Mouse (Mus musculus) lung, postnatal 25 days (tissue): Measurements from ENCODE around the gene Ctnnd2.
"Not testable (repeated sequence)": the region's sequence is repeated elsewhere in the genome, so short reads cannot be mapped to it uniquely, and the experiment has no call there.

Experiments
- DNase-seq: peaks from one replicate; pipeline ENCODE4 v3.0.0; 2022; ENCODE audit warnings: low spot score

Ctnnd2 gene

DNA sequence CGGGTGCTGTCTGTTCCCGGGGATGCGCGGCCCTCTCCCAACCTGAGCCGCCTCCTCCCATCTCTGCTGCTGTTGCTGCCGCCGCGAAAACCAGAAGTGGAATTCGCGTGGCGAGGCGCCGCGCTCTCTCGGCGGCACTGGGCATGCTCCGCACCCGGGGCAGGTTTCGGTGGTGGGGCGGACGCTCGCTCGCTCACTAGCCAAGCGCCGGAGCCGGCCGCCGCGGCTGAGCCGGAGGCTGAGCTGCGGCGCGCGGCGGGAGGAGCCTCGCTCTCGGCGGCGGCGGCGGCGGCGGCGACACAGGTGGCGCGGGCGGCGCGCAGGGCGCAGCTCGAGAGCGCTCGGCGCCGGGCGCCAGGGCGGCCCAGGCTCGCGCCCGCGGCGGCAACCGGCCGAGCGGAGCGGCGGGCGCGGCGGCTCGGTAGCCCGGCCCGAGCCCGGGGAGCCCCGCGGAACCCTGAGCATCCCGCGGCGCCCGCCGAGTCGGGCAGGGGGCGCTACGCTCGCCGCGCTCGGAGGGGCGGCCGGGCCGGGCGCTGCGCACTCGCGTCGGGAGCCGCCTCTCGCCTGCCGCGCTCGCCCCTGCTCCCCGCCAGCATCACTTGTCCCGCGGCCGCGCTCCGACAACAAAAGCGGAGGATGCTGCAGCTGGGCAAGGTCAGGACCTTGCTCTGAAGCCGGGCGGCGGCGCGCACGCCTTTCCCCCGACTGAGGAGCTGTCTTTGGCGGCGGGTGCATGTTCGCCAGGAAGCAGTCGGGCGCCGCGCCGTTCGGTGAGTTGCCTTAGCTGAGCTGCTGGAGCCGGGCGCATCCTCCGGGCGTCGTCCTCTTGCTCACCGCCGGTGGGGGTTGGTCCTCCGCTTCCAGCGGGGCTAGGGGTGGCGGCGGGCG is at the start of gene Ctnnd2:
Gene Ctnnd2 (plus strand): TSS at position 203 of the 891 bp plus-strand sequence.
- DNase-seq: peak; percentile 18

DNA sequence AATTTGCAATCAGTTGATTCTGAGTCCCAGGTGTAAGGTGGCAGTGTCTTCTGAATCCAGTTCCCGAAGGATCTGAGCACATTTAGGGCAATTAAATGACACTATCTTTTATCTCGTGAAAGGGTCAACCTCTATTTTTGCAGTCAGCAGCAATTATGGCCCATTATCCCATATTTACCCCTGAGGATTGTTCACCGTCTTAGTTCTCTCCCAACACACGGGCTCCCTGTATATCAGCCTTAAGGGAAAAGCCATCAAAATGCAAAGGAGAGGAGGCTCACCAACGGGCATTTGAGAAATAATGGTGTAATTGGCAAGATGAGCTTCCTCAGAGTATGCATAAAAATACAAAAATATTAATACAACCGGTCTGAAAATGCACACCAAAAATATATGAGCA is 41.7 kb upstream of the Ctnnd2 start:
- no peak for DNase-seq

DNA sequence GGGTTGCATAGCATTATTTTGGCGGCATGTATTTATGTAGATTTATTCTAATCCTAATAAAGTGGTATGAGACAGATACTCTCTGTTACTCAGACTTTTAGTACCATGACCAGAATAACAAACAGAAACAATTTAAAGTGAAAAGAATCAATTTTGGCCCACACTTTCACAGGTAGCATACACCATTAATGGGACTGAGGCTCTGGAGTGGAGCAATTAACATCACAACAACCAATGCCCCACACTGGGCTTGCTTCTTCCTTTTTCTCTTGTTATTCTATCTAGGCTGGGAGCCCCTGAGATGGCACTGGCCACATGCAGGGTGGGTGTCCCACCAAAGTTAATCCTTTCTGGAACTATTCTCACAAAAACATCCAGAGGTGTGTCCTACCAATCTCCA is 32.8 kb upstream of the Ctnnd2 start:
- DNase-seq: not testable (repeated sequence)

DNA sequence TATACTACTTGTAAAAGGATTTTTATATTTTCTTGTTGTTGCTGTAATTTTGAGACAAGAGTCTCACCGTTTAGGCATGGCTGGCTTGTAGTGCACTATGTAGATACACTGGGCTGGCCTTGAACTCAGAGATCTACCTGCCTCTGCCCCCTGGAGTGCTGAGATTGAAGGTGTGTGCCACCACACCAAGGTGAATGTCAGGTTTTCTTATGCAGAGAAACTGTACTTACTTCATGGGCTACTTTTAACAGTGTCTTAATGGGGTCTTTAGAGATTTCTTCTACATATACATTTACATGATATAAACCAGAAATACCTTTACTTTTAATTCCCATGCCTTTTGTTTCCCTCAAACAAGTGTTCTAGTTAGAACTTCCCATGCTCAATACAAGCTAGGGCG is 27.0 kb upstream of the Ctnnd2 start:
- no peak for DNase-seq

DNA sequence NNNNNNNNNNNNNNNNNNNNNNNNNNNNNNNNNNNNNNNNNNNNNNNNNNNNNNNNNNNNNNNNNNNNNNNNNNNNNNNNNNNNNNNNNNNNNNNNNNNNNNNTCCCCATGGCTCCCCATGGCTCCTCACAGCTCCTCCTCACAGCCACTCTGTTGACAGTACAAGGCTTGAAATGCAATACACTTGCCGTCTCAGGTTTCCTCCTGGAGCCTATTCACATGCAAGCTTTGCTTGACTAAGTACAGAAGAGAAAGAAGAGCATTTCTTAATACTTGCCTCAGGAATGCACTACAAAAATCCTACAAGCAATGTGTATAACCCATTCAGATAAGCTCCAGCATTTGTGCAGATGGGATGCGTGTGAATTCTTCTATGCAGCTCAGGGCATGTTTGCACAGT is 20.2 kb upstream of the Ctnnd2 start:
- DNase-seq: no peak

DNA sequence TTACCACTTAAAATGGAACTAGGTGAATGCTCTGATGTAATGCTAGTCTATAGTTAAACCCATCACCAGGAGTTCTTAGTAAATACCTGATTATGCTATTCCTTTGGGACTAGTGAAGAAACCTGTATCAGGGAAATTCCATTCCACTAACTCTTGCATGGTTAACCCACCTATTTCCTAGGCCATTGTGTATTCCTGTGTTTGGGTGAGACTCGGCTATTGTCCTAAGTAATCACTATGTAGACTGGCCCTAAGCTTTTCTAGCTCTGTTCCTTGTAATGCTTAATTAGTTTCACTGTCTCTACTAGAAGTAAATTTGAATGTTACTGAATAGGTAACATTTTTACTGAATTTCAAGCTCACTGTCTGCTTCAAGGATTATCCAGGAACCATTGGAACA is 14.4 kb upstream of the Ctnnd2 start:
- no peak for DNase-seq

DNA sequence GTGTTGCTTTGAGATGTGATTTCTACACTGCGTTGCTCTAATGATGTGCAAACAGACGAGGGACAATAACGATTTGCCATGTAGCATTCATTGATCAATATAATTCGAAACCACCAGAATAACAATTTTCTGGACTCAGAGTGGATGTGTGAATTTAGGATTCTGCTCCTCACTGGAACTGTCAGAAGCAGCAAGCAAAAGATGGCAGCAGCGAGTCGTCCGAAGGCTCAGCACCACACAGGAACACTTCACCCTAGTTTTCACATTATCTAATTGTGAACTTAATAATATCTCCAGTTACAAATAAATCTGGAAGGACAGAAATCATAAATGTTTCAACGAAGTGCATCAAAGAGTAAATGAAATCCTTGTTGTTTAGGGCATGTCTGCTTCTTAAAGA is 2.4 kb upstream of the Ctnnd2 start:
- no peak for DNase-seq

DNA sequence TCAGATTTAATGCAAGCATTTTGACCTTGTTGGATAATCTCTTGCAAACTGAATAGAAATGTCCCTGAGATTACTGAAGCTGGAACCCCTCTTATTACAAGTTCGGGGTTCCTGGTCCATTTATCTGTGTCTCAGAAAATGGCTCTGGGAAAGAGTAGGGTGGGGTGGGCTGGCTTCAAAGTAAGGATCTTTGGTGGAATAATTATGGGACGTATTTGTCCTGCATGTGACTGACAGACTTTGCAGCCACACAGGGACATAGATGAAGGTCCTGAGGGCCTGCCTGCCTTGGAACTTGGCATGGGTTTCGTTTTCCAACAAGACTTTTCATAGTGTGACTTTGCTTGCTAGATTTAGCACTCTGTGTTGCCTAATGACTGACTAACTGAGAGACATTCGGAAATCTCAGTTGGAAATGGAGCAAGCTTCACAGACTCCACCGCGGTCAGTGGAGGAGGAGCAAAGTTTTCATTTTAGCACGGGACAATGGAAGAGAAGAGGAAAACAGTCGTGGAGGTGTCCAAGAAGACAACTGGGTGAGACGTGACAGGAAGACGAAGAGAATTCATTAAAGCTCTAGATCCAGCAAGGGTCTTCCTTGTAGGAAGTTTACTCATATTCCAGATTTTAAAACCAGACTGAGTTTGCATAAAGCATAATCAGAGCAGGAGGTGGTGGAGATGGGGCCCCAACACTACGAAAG is 749 bp upstream of the Ctnnd2 start:
- no peak for DNase-seq

DNA sequence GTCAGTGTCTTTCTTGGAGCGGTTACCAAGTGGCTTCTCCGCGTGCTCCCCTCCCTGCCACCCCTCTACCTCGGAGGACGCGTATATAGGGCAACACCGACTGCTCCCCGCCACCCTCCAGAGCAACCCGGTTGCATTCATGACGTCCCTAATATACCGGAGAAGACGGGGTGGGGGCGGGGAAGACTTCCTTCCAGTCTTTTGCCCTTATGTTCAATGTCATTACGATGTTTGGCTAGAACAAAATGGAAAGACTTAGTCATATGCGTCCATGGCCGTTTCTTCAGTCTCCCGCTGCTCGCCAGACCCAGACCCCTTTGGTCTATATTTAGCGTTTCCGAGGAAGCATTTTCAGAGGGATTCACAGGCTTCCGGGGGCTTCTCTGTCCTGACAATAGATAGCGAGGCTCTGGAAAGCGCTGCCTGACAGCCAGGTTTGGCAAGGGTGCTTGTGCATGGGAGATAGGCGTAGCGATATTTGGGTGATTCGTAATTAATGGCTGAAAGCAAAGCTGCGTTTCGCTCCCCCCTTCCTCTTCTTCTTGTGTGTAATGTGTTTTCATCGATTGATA is 1.1 kb downstream of the Ctnnd2 start:
- no peak for DNase-seq

DNA sequence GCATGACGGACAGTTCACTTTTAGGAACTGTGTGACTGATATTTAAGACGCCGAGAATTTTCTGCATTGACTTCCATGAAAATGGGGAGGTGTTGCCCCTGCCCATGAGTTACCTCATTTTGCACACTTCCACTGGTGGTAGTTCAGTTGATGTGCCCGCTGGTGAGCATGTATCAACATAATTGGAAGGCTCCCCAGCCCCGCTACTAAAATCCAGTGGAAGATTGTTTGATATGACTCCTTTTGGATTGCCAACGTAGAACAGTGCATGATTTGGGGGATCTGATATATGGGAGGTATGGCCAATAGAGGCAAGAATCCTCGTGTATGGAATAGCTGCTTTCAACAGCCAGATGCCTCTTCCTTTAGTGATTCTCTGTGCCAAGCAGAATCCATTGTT is 1.9 kb downstream of the Ctnnd2 start:
- DNase-seq: no peak

DNA sequence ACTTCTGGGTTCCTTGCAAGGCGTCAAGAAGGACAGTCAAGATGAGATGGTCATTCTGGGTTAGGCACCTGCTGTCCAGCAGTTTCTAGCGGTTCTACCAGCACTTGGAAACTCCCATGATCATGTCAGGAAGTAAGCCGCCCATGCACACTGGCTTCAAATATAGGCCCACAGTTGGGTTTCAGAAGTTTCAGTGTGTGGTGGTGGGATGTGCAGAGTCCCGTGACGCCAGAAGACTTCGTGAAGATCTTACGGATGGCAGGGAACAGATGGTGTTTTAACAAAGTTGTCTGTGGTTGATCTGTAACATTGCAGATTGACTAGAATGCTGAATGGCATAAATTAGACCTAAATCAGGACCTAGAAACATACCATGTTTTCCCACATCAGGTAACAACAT is 11.6 kb downstream of the Ctnnd2 start:
- DNase-seq: no peak

DNA sequence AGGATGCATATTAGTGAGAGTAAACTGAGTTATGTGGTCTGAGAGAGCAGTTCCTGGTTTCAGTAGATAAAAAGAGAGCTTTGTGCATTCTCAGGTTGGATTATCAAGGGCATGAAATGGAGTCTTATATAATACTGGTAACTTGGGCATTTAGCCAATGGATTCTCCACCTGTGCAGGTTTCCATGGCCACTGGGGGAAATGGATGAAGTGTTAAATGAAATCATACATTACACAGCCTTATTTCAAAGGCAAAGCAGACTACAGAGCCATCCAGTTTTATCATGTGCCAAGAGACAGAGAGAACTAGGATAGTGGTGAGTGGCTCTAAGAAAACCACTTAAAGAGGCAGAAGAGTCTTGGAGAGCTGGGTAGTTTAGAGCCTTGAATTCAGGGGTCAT is 18.5 kb downstream of the Ctnnd2 start:
- no peak for DNase-seq

DNA sequence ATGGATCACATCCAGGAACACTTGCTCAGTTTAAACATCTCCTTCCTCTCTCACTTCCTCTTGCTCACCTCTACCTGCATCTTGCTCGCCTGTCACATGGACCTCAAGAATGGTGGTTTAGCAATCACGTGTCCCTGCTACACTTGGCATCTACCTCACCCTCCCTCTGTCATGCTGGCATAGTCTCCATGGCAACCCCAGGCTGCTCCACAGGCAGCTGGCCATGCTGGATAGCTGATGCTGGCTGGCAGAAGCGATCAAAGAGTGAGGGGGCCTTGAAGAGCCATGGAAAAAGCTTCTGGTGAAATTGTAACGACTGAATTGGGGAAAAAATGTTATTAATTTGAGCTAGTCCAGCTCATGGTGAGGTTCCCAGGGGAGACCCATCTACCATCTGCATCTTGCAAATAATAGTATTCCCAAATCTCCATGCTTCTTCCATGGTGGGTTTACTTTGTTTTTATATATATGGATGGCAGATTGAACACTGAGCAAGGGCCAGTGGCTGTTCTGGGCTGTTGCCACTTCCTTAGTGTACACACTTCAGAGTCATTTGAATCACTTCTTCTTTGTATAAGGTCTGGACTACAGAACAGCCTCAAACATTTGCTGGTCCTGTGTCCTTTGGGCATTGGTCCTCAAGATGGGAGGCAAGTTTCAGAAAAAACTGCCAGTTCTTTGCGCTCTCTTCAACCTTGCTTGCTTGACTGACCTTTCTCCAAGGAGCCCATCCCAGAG is 19.7 kb downstream of the Ctnnd2 start:
- no peak for DNase-seq

DNA sequence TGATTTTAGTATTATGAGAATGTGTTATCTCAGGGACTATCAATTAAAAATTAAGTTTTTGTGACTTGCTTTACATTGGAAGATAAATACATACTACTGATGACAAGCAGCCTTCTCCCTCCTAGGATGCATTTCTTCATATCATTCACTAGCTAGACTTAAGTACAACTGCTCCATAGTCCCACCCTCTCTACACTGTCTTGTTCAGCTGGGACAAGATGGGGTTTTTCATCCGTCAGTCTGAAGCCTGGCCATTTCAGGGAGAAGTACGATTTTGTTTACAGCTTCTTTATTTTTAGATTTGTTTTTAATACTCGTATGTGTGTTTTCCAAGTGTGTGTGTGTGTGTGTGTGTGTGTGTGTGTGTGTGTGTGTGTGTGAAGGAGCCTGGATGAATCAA is 26.0 kb downstream of the Ctnnd2 start:
- DNase-seq: no peak

DNA sequence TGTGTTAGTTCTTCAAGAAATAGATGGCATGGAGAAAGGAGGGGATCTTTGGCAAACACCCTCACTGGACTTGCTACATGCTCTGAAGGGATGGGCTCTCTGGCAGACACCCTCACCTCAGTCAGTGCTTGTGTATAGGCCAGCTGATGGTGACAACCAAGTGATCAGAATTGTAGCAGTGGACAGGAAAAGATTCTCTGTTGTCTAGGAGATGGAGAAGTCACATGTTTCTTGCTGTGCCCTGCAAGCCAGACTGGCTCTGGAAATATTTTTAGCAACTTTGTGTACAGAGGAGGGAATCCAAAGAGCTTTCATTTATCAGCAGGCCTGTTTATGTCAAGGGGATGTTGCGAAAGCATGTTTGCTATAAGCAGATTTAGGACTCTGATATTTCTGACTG is 27.4 kb downstream of the Ctnnd2 start:
- no peak for DNase-seq

DNA sequence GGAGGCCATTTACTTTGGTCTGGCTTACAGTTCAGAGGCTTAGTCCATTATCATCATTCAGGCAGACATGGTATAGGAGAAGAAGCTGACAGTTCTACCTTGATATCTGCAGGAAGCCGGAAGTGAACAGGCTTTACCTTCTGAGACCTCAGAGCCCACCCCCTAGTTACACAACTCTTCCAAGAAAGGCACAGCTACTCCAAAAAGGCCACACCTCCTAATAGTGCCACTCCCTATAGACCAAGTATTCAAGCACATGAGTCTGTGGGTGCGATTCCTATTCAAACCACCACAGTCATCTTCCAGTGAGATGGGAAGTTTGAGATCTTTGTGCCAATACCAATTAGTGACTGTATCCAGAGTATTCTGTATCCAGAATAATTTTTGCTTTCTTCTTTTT is 28.8 kb downstream of the Ctnnd2 start:
- DNase-seq: no peak

DNA sequence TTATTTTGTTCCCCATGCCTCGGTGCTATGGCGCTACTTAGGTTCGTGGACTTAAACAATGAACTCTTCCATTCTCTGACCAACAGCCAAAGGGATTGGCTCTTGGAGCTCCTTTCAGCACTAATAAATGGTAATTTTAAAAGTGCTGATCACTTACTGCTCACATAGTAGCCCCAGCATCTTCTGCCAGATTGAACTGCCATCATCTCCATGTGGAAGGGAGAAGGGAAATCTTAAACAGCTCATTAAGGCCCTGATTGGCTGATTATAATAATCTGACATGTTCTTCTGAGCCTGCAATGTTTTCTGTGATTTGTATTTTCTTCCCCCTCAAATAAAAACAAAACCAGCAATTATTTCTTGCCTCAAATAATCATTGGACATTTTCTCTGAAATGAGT is 29.2 kb downstream of the Ctnnd2 start:
- no peak for DNase-seq

DNA sequence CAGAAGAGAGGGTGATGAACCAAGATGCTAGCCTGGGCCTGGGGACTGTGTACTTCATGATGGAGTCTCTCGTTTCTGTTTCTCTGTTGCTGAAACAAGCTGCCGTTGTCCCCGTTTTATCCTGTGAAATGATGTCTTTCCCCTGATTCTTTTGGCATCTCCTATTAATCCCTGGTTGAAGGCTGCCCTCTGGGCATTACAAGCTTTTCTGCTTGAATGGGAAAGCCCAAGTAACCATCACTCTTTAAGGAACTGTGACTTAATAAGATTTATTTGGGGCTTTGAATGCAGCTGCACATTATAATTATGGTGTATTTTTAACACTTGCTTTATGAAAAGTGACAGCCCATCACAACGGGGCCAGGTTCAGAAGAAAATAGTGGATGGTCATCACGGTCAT is 40.4 kb downstream of the Ctnnd2 start:
- DNase-seq: no peak

DNA sequence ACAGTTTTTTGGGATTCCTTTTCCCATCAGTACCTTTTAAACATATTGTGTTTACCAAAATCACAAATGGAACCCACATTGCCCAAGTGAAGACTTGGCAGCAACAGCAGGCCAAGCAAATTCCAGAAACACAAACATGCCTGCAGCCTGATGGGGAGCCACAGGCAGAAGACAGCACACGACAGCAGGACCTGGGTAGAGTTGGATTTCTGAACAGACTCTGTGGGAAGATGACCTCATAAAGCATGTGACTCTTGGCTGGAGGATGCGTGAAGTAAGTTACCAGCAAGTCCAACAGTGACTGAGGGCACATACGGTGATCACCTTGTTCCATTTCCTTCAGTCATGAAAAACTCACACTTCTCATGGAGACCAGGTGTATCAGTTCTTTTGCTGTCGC is 43.5 kb downstream of the Ctnnd2 start:
- DNase-seq: no peak

DNA sequence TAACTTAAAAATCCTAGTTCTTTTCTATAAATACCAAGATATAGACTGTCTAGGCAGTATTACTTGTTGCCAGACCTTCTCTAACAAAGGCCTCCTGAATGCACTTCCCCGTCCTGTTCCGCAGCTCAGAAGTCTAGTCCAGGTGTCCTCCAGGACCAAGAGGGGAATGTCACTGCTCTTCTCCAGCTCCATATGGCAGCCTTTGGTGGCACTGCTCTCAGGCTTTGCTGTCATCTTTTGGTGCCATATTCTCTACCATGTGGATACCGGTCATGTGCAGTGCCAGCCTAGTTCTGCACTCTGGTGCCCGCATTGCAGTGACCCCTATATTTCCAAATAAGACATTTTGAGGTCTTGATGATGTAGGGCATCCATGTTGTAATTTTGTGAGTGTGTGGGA is 56.7 kb downstream of the Ctnnd2 start:
- no peak for DNase-seq

DNA sequence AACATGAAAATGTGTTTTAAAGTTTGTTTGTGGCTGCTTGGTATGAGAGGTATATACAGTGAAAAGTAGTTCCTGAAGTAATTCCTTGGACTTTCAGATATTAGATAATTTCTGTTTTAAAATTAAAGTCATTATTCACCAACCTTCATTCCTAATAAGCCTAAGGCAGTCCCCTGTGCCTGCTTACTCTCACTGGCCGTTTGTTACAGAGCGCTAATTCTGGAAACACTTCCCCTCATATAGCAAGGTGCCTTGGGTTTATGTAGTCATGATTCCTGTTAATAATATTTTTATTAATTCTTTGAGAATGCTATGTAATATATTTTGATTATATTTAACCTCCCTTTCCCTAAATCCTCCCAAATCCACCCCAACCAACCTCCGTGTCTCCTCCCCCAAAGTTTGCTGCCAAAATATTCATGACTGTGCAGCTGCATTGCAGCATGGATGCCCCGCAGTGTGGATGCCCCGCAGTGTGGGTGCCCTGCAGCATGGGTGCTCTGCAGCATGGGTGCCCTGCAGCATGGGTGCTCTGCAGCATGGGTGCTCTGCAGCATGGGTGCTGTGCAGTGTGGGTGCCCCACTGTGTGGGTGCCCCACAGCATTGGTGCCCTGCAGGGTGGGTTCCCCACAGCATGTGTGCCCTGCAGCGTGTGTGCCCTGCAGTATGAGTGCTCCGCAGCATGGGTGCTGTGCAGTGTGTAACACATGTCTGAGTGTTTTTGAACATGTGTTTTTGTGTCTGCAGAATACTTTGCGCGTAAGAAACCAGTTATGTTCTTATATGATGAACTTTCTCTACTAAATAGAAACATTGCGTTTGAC is 63.0 kb downstream of the Ctnnd2 start:
- no peak for DNase-seq

DNA sequence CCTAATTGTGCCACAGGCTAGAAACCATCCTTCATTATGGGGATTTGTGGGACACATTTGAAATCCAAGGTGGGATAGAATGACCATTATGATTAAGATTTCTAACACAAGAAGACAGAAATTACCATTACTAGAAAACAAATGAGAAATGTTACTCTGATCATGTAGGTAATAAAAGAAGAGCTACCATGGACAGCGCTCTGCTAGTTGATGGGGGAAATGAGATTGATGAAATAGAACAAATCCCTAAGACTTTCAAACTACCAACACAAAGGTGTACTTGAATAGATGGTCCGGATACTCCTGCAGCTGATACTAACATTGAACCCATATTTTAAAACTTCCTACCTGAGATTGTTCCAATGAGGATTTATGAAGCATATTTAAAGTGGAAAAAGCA is 68.5 kb downstream of the Ctnnd2 start:
- no peak for DNase-seq
